Mouse (Mus musculus) midbrain, embryonic 13.5 days (tissue): ENCODE results near the gene Masp2. TPM values are rescaled to one million over a fixed set of nuclear protein-coding genes. Genes with fewer than 3 reads are reported as not detected.

Source experiments
- polyA plus RNA-seq: library from polyadenylated mRNA; unstranded; fragments of >200 nt; fragmentation: Nextera tagmentation; extraction: Ambion mirVana; gene quantifications from 2 replicates; pipeline ENCODE4 v1.2.1, GENCODE M21; 2015

Masp2 gene
- polyA plus RNA-seq, 1 experiment from 2014 or later: 0.46 TPM

Other genes starting within 250 kb of the Masp2 start
- gene Ubiad1, start 157.8 kb upstream of the Masp2 start, polyA plus RNA-seq: 20.5 and 22.2 TPM in 2 replicates
- gene Mtor, start 153.9 kb upstream of the Masp2 start, polyA plus RNA-seq: 25.9 and 27.3 TPM in 2 replicates
- 0.23 and 0.32 TPM in 2 replicates for gene Angptl7, start 102.1 kb upstream of the Masp2 start, polyA plus RNA-seq
- 91.4 and 94.1 TPM in 2 replicates for gene Exosc10, start 44.1 kb upstream of the Masp2 start, polyA plus RNA-seq
- 116 and 128 TPM in 2 replicates for gene Srm, start 11.1 kb upstream of the Masp2 start, polyA plus RNA-seq
- 283 and 292 TPM in 2 replicates for gene Tardbp, start 24.5 kb downstream of the Masp2 start, polyA plus RNA-seq
- not detected in 2 replicates for gene Gm572, start 40.8 kb downstream of the Masp2 start, polyA plus RNA-seq
- gene Casz1, start 201.9 kb downstream of the Masp2 start, polyA plus RNA-seq: 2.7 and 3.8 TPM in 2 replicates